Mouse (Mus musculus) stomach, postnatal 0 days (tissue): ENCODE data around the gene Mpdz.

Experiments
- CTCF ChIP-seq: IDR thresholded peaks from 2 replicates; pipeline ENCODE4 v1.5.1; 2016; ENCODE audit warnings: antibody characterized with exemption, low read depth, mild to moderate bottlenecking, moderate library complexity
- EP300 ChIP-seq: optimal IDR thresholded peaks from 2 replicates; pipeline ENCODE3; 2016; ENCODE audit warnings: antibody characterized with exemption

DNA sequence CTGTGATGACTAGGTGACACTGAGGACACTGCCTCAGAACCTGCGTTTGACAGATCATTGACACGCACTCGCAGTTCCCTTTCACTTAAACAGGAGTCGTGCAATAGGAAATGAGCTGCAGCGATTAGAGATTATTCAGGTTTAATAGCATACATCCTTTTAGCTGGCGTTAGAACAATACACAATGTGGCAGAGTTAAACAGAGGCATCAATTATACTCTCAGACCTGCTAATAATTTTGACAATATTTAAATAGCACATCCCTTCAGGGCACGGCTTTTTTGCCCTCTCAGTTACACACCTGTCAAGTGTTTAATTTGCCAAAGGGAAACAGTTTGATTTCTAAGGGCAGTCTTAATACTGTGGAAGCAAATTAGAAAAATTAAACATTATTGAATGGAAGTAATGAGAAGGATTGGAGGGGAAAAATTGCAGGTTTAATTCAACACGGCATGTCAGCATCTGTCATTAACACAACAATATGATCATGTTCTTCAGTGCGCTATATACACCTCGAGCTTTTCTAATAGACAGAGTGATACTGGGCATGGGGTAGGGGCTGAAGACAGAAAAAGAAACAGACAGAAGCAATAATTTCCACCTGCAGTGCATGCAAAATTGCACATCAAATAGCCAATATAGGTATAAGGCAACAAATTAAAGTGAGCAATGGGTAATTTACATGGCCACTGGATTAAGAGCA lies 27.1 kb downstream of the Mpdz start:
- TF ChIP-seq CTCF (no peak), EP300 (no peak)
